ENCODE assay signal across 20 mouse cellular contexts in genomic region chr3:107080803-107081202, GRCm38 (mm10). TPM values are rescaled to one million over a fixed set of nuclear protein-coding genes. Genes with fewer than 3 reads are reported as not detected.
A peak's percentile ranks its signal among the peaks of the same experiment; 100 is the strongest.
DNase-seq lines count a peak whose midpoint lies in the region; ATAC-seq lines count a peak whose summit lies in the region.
"Had no signal": no experiment of that assay in that cellular context is flagged by ENCODE, and none has a peak within 500 bp of the region (broad histone marks: within the 10 kb centered on the region; RNA-seq: fewer than 3 reads in every experiment).

No protein-coding gene starts in this region.

- no peak overlapping the region for H3K9ac ChIP-seq in midbrain, embryonic 13.5 days (replicated peaks)
- no peak overlapping the region for H3K9ac ChIP-seq in midbrain, embryonic 11.5 days (ENCODE audit: low read length)
- no peak overlapping the region for H3K9ac ChIP-seq in hindbrain, embryonic 11.5 days (ENCODE audit: low read depth, low read length)
- H3K9ac ChIP-seq: forebrain, embryonic 12.5 days; heart, embryonic 15.5 days; liver, postnatal 0 days; neural tube, embryonic 12.5 days had no signal

- no peak overlapping the region for H3K27ac ChIP-seq in midbrain, embryonic 13.5 days
- no peak overlapping the region for H3K27ac ChIP-seq in midbrain, embryonic 11.5 days (ENCODE audit: low read depth, low read length)
- H3K27ac ChIP-seq in hindbrain, embryonic 11.5 days (ENCODE audit: low read depth, low read length), result no peak overlapping the region
- H3K27ac ChIP-seq: embryonic facial prominence, embryonic 10.5 days; forebrain, embryonic 12.5 days; heart, embryonic 15.5 days; hindbrain, embryonic 10.5 days; limb, embryonic 10.5 days; neural tube, embryonic 12.5 days had no signal

- H3K4me2 ChIP-seq in midbrain, embryonic 13.5 days (replicated peaks), result no peak overlapping the region
- H3K4me2 ChIP-seq in midbrain, embryonic 11.5 days, result no peak overlapping the region
- no peak overlapping the region for H3K4me2 ChIP-seq in hindbrain, embryonic 11.5 days (replicated peaks; ENCODE audit: low read depth, low read length)
- H3K4me2 ChIP-seq: forebrain, embryonic 12.5 days; heart, embryonic 15.5 days; neural tube, embryonic 12.5 days had no signal

- H3K4me3 ChIP-seq in midbrain, embryonic 13.5 days (replicated peaks), result no peak overlapping the region
- no peak overlapping the region for H3K4me3 ChIP-seq in midbrain, embryonic 11.5 days (ENCODE audit: low read depth, low read length)
- H3K4me3 ChIP-seq in hindbrain, embryonic 11.5 days (ENCODE audit: low read depth, low read length), result no peak overlapping the region
- H3K4me3 ChIP-seq: embryonic facial prominence, embryonic 10.5 days; forebrain, embryonic 12.5 days; heart, embryonic 15.5 days; hindbrain, embryonic 10.5 days; limb, embryonic 10.5 days; neural tube, embryonic 12.5 days had no signal

- no peaks in the 10 kb centered on the region for H3K27me3 ChIP-seq in midbrain, embryonic 13.5 days
- H3K27me3 ChIP-seq in midbrain, embryonic 11.5 days (ENCODE audit: control insufficient read depth, insufficient read depth, low read length), result no peaks in the 10 kb centered on the region
- no peaks in the 10 kb centered on the region for H3K27me3 ChIP-seq in hindbrain, embryonic 11.5 days (ENCODE audit: control insufficient read depth, insufficient read depth, low read length)
- H3K27me3 ChIP-seq: forebrain, embryonic 12.5 days; heart, embryonic 15.5 days; neural tube, embryonic 12.5 days had no signal

- no peaks in the 10 kb centered on the region; the same call in 1 of the 2 replicates for H3K4me1 ChIP-seq in midbrain, embryonic 13.5 days (replicated peaks)
- no peaks in the 10 kb centered on the region for H3K4me1 ChIP-seq in midbrain, embryonic 11.5 days (ENCODE audit: control insufficient read depth, insufficient read depth, low read length)
- H3K4me1 ChIP-seq in hindbrain, embryonic 11.5 days (replicated peaks; ENCODE audit: control insufficient read depth, insufficient read depth, low read length), result no peaks in the 10 kb centered on the region
- H3K4me1 ChIP-seq: embryonic facial prominence, embryonic 10.5 days; heart, embryonic 15.5 days; hindbrain, embryonic 10.5 days; limb, embryonic 10.5 days; neural tube, embryonic 12.5 days had no signal

- no peaks in the 10 kb centered on the region for H3K9me3 ChIP-seq in midbrain, embryonic 13.5 days
- no peaks in the 10 kb centered on the region for H3K9me3 ChIP-seq in midbrain, embryonic 11.5 days (ENCODE audit: control insufficient read depth, low read length)
- no peaks in the 10 kb centered on the region for H3K9me3 ChIP-seq in hindbrain, embryonic 11.5 days (ENCODE audit: control insufficient read depth, low read length)
- H3K9me3 ChIP-seq: embryonic facial prominence, embryonic 10.5 days; forebrain, embryonic 12.5 days; heart, embryonic 15.5 days; hindbrain, embryonic 10.5 days; limb, embryonic 10.5 days; neural tube, embryonic 12.5 days had no signal

- 0 out of 2 replicates have a peak, but pooled peaks have one; percentile 9 for ATAC-seq in midbrain, embryonic 13.5 days
- no peak for ATAC-seq in midbrain, embryonic 11.5 days (ENCODE audit: low FRiP score)
- peak; percentile 53 to 54; a peak in 3 of 4 replicates for ATAC-seq in hematopoietic stem cell, adult 5-6 weeks (replicated peaks in 1 of 2; ENCODE audit: insufficient read depth in 1 of 2, low FRiP score in 2 of 2, low TSS enrichment in 1 of 2, low read depth in 1 of 2, poor library complexity in 2 of 2, severe bottlenecking in 2 of 2)
- no peak for ATAC-seq in frontal cortex, adult (ENCODE audit: low TSS enrichment)
- ATAC-seq in hindbrain, embryonic 11.5 days (ENCODE audit: low FRiP score), result no peak
- ATAC-seq: liver, postnatal 0 days; Patski had no signal

- no peaks in the 10 kb centered on the region for H3K36me3 ChIP-seq in midbrain, embryonic 13.5 days
- H3K36me3 ChIP-seq in midbrain, embryonic 11.5 days (ENCODE audit: control insufficient read depth, insufficient read depth, low read length), result no peaks in the 10 kb centered on the region
- no peaks in the 10 kb centered on the region for H3K36me3 ChIP-seq in hindbrain, embryonic 11.5 days (ENCODE audit: control insufficient read depth, insufficient read depth, low read length)
- H3K36me3 ChIP-seq: embryonic facial prominence, embryonic 10.5 days; forebrain, embryonic 12.5 days; heart, embryonic 15.5 days; hindbrain, embryonic 10.5 days; limb, embryonic 10.5 days; neural tube, embryonic 12.5 days had no signal

- no peak for DNase-seq in midbrain, embryonic 11.5 days (ENCODE audit: low spot score, missing footprints)
- peak; percentile 81 for DNase-seq in thymus, postnatal 0 days (ENCODE audit: low spot score)
- no peak for DNase-seq in hindbrain, embryonic 11.5 days (ENCODE audit: low spot score)
- no peak for DNase-seq in MN1 (ENCODE audit: low spot score)
- DNase-seq: adrenal gland, postnatal 14 days; gastrocnemius, postnatal 14 days; kidney, postnatal 4 days; liver, postnatal 0 days; lung, postnatal 14 days; right cerebral cortex, postnatal 4 days had no signal

- WGBS in midbrain, embryonic 13.5 days, result 88% methylated on average over 3 of the region's 3 CpGs
- WGBS in midbrain, embryonic 11.5 days, result 79% methylated on average over 3 of the region's 3 CpGs
- WGBS in hindbrain, embryonic 11.5 days, result 89% methylated on average over 3 of the region's 3 CpGs

RNA-seq across cellular contexts. Expression of gene Kcna2, which starts 20.1 kb away (rescaled TPM):
- polyA plus RNA-seq in midbrain, embryonic 13.5 days (2015; fragmentation: Nextera tagmentation; extraction: Ambion mirVana), result 1.1 and 1.2 TPM in 2 replicates
- 0.18 and 0.28 TPM in 2 replicates for polyA plus RNA-seq in midbrain, embryonic 11.5 days (2014; fragmentation: Nextera tagmentation; extraction: Ambion mirVana)
- not detected in 2 replicates for total RNA-seq in hematopoietic stem cell, adult 5-6 weeks (2017)
- polyA plus RNA-seq in thymus, postnatal 0 days (2015; fragmentation: Nextera tagmentation; extraction: Ambion mirVana), result 0.18 and 0.29 TPM in 2 replicates
- 0.21 and 0.32 TPM in 2 replicates for polyA plus RNA-seq in hindbrain, embryonic 11.5 days (2014; fragmentation: Nextera tagmentation; extraction: Ambion mirVana)

RNA-seq across cellular contexts. Expression of gene Kcna3, which starts 44.8 kb away (rescaled TPM):
- 10.1 and 12.5 TPM in 2 replicates for polyA plus RNA-seq in midbrain, embryonic 13.5 days (2015; fragmentation: Nextera tagmentation; extraction: Ambion mirVana)
- 4.1 and 4.6 TPM in 2 replicates for polyA plus RNA-seq in midbrain, embryonic 11.5 days (2014; fragmentation: Nextera tagmentation; extraction: Ambion mirVana)
- 16.3 and 16.8 TPM in 2 replicates for total RNA-seq in hematopoietic stem cell, adult 5-6 weeks (2017)
- polyA plus RNA-seq in thymus, postnatal 0 days (2015; fragmentation: Nextera tagmentation; extraction: Ambion mirVana), result 29.2 and 35.2 TPM in 2 replicates
- 4.6 and 4.7 TPM in 2 replicates for polyA plus RNA-seq in hindbrain, embryonic 11.5 days (2014; fragmentation: Nextera tagmentation; extraction: Ambion mirVana)
- polyA plus RNA-seq: Patski had no signal

Comparison
In these comparisons a context has a peak if more than half of its experiments do, and no peak if none do; other contexts are left out.
1. ATAC-seq: peak in midbrain, embryonic 13.5 days (single experiment) and hematopoietic stem cell, adult 5-6 weeks (2 of 2); none in midbrain, embryonic 11.5 days (single experiment), frontal cortex, adult (single experiment) and hindbrain, embryonic 11.5 days (single experiment).